ENCODE assay signal across 12 mouse cellular contexts in the genomic region with DNA sequence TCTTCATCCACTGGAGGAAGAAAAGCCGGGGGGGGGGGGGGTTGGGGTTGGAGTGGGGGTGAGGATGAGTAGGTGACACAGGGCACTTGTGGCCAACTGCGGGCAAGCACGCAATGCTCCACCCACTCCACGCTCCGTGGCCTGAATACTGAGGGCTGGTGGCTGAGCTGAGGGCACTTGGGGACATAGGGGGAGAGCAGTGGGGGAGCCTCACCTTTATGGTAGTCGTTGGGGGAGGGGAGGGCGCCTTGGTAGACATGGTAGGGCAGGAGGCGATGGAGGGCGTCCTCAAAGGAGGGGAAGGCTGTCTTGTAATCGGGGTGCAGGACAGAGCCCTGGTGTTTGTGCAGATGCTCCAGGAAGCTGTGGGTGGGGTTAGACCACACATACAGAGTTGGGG. TPM values are rescaled to one million over a fixed set of nuclear protein-coding genes. Genes with fewer than 3 reads are reported as not detected.
DNase-seq lines count a peak whose midpoint lies in the region; ATAC-seq and TF ChIP-seq lines count a peak whose summit lies in the region.
"Had no signal": no experiment of that assay in that cellular context is flagged by ENCODE, and none has a peak within 500 bp of the region (broad histone marks: within the 10 kb centered on the region; RNA-seq: fewer than 3 reads in every experiment).

No protein-coding gene starts in this region.

- no peak overlapping the region for H3K27ac ChIP-seq in intestine, embryonic 15.5 days
- H3K27ac ChIP-seq in intestine, postnatal 0 days (ENCODE audit: low read depth, low read length): no peak overlapping the region
- H3K27ac ChIP-seq in midbrain, embryonic 16.5 days (ENCODE audit: low read length): no peak overlapping the region
- no peak overlapping the region for H3K27ac ChIP-seq in midbrain, embryonic 11.5 days (ENCODE audit: low read depth, low read length)
- no peak overlapping the region for H3K27ac ChIP-seq in intestine, embryonic 16.5 days (ENCODE audit: low read length)

- no peaks in the 10 kb centered on the region for H3K27me3 ChIP-seq in intestine, embryonic 15.5 days (replicated peaks)
- H3K27me3 ChIP-seq in intestine, postnatal 0 days (replicated peaks; ENCODE audit: control insufficient read depth, insufficient read depth, low read length): no peaks in the 10 kb centered on the region
- H3K27me3 ChIP-seq in midbrain, embryonic 16.5 days (ENCODE audit: control insufficient read depth, insufficient read depth, low read depth, low read length): no peaks in the 10 kb centered on the region
- no peaks in the 10 kb centered on the region for H3K27me3 ChIP-seq in midbrain, embryonic 11.5 days (ENCODE audit: control insufficient read depth, insufficient read depth, low read length)
- H3K27me3 ChIP-seq in intestine, embryonic 16.5 days (replicated peaks; ENCODE audit: control insufficient read depth, insufficient read depth, low read length): no peaks in the 10 kb centered on the region
- H3K27me3 ChIP-seq: heart, embryonic 12.5 days; Patski had no signal

- H3K4me3 ChIP-seq in intestine, embryonic 15.5 days (replicated peaks): no peak overlapping the region
- H3K4me3 ChIP-seq in intestine, postnatal 0 days (ENCODE audit: low read depth, low read length): no peak overlapping the region
- H3K4me3 ChIP-seq in midbrain, embryonic 16.5 days (ENCODE audit: low read depth, low read length): no peak overlapping the region
- H3K4me3 ChIP-seq in midbrain, embryonic 11.5 days (ENCODE audit: low read depth, low read length): no peak overlapping the region
- no peak overlapping the region for H3K4me3 ChIP-seq in intestine, embryonic 16.5 days (ENCODE audit: low read length)
- H3K4me3 ChIP-seq: heart, embryonic 12.5 days had no signal

- H3K36me3 ChIP-seq in intestine, embryonic 15.5 days: peaks cover 39% of the 10 kb centered on the region
- peaks cover 68% of the 10 kb centered on the region for H3K36me3 ChIP-seq in intestine, postnatal 0 days (ENCODE audit: control insufficient read depth, insufficient read depth)
- peaks cover 29% of the 10 kb centered on the region for H3K36me3 ChIP-seq in midbrain, embryonic 16.5 days (ENCODE audit: control insufficient read depth, insufficient read depth, low read length)
- H3K36me3 ChIP-seq in midbrain, embryonic 11.5 days (ENCODE audit: control insufficient read depth, insufficient read depth, low read length): peaks cover 36% of the 10 kb centered on the region
- peaks cover 25% of the 10 kb centered on the region for H3K36me3 ChIP-seq in intestine, embryonic 16.5 days (ENCODE audit: control insufficient read depth, insufficient read depth, low read length)

- ATAC-seq in intestine, embryonic 15.5 days: peak; percentile 24; the same call in 1 of the 2 replicates
- ATAC-seq in intestine, postnatal 0 days: no peak
- ATAC-seq in midbrain, embryonic 16.5 days: peak; percentile 22; the same call in 1 of the 2 replicates
- no peak for ATAC-seq in midbrain, embryonic 11.5 days (ENCODE audit: low FRiP score)
- ATAC-seq in intestine, embryonic 16.5 days: peak; percentile 25; the same call in 1 of the 2 replicates
- ATAC-seq: forebrain, embryonic 14.5 days had no signal

- H3K9ac ChIP-seq in intestine, embryonic 15.5 days: no peak overlapping the region
- no peak overlapping the region for H3K9ac ChIP-seq in intestine, postnatal 0 days (ENCODE audit: low read depth, low read length)
- H3K9ac ChIP-seq in midbrain, embryonic 16.5 days (ENCODE audit: low read depth, low read length): no peak overlapping the region
- H3K9ac ChIP-seq in midbrain, embryonic 11.5 days (ENCODE audit: low read length): no peak overlapping the region
- no peak overlapping the region for H3K9ac ChIP-seq in intestine, embryonic 16.5 days (ENCODE audit: low read depth, low read length)
- H3K9ac ChIP-seq: heart, embryonic 12.5 days; liver, postnatal 0 days had no signal

- H3K4me1 ChIP-seq in intestine, embryonic 15.5 days (replicated peaks): no peaks in the 10 kb centered on the region
- H3K4me1 ChIP-seq in intestine, postnatal 0 days (replicated peaks; ENCODE audit: control insufficient read depth, insufficient read depth, low read length): no peaks in the 10 kb centered on the region
- H3K4me1 ChIP-seq in midbrain, embryonic 16.5 days (ENCODE audit: control insufficient read depth, insufficient read depth, low read length): no peaks in the 10 kb centered on the region
- H3K4me1 ChIP-seq in midbrain, embryonic 11.5 days (ENCODE audit: control insufficient read depth, insufficient read depth, low read length): no peaks in the 10 kb centered on the region
- H3K4me1 ChIP-seq in intestine, embryonic 16.5 days (ENCODE audit: control insufficient read depth, insufficient read depth, low read length): 0 out of 2 replicates have a peak, but pooled peaks cover 2% of the 10 kb centered on the region

- no peaks in the 10 kb centered on the region for H3K9me3 ChIP-seq in intestine, embryonic 15.5 days
- H3K9me3 ChIP-seq in intestine, postnatal 0 days (ENCODE audit: control insufficient read depth): no peaks in the 10 kb centered on the region
- H3K9me3 ChIP-seq in midbrain, embryonic 16.5 days (replicated peaks; ENCODE audit: control insufficient read depth, low read length, poor library complexity, severe bottlenecking): no peaks in the 10 kb centered on the region
- H3K9me3 ChIP-seq in midbrain, embryonic 11.5 days (ENCODE audit: control insufficient read depth, low read length): no peaks in the 10 kb centered on the region
- H3K9me3 ChIP-seq in intestine, embryonic 16.5 days (ENCODE audit: control insufficient read depth, low read length): no peaks in the 10 kb centered on the region
- H3K9me3 ChIP-seq: heart, embryonic 12.5 days had no signal

- peak; percentile 39 to 42 for DNase-seq in cerebellum, postnatal 10 days
- no peak for DNase-seq in cerebellum, postnatal 36 days
- DNase-seq in midbrain, embryonic 11.5 days (ENCODE audit: low spot score, missing footprints): no peak
- DNase-seq: kidney, adult 11 months had no signal

- no peak overlapping the region for H3K4me2 ChIP-seq in intestine, embryonic 15.5 days (replicated peaks)
- H3K4me2 ChIP-seq in intestine, postnatal 0 days (replicated peaks; ENCODE audit: low read depth): no peak overlapping the region
- H3K4me2 ChIP-seq in midbrain, embryonic 16.5 days (ENCODE audit: low read length): no peak overlapping the region
- no peak overlapping the region for H3K4me2 ChIP-seq in midbrain, embryonic 11.5 days
- H3K4me2 ChIP-seq in intestine, embryonic 16.5 days (ENCODE audit: low read depth, low read length): no peak overlapping the region
- H3K4me2 ChIP-seq: heart, embryonic 12.5 days had no signal

- WGBS in intestine, embryonic 15.5 days: 96% methylated on average over 10 of the region's 10 CpGs
- 90% methylated on average over 10 of the region's 10 CpGs for WGBS in intestine, postnatal 0 days
- 95% methylated on average over 10 of the region's 10 CpGs for WGBS in midbrain, embryonic 16.5 days
- 95% methylated on average over 10 of the region's 10 CpGs for WGBS in midbrain, embryonic 11.5 days
- 94% methylated on average over 10 of the region's 10 CpGs for WGBS in intestine, embryonic 16.5 days

- TF ChIP-seq CTCF in intestine, postnatal 0 days (IDR thresholded peaks at IDR 0.05; ENCODE audit: low read depth): no peak

RNA-seq across cellular contexts. Expression of a gene that starts 8.1 kb away (rescaled TPM):
- polyA plus RNA-seq in intestine, embryonic 15.5 days (2015; fragmentation: Nextera tagmentation; extraction: Ambion mirVana): 42.3 and 50.9 TPM in 2 replicates
- 29.3 and 30.9 TPM in 2 replicates for polyA plus RNA-seq in intestine, postnatal 0 days (2015; fragmentation: Nextera tagmentation; extraction: Ambion mirVana)
- polyA plus RNA-seq in midbrain, embryonic 16.5 days (2015; fragmentation: Nextera tagmentation; extraction: Ambion mirVana): 4.6 and 4.9 TPM in 2 replicates
- polyA plus RNA-seq in midbrain, embryonic 11.5 days (2014; fragmentation: Nextera tagmentation; extraction: Ambion mirVana): 8.9 and 10.9 TPM in 2 replicates
- polyA plus RNA-seq in intestine, embryonic 16.5 days (2015; fragmentation: Nextera tagmentation; extraction: Ambion mirVana): 48.1 and 50.9 TPM in 2 replicates

RNA-seq across cellular contexts. Expression of a gene that starts 29.6 kb away (rescaled TPM):
- polyA plus RNA-seq in intestine, embryonic 15.5 days (2015; fragmentation: Nextera tagmentation; extraction: Ambion mirVana): 161 and 174 TPM in 2 replicates
- polyA plus RNA-seq in intestine, postnatal 0 days (2015; fragmentation: Nextera tagmentation; extraction: Ambion mirVana): 109 and 115 TPM in 2 replicates
- polyA plus RNA-seq in midbrain, embryonic 16.5 days (2015; fragmentation: Nextera tagmentation; extraction: Ambion mirVana): 108 and 110 TPM in 2 replicates
- 186 and 187 TPM in 2 replicates for polyA plus RNA-seq in midbrain, embryonic 11.5 days (2014; fragmentation: Nextera tagmentation; extraction: Ambion mirVana)
- 153 and 156 TPM in 2 replicates for polyA plus RNA-seq in intestine, embryonic 16.5 days (2015; fragmentation: Nextera tagmentation; extraction: Ambion mirVana)

RNA-seq across cellular contexts. Expression of a gene that starts 53.2 kb away (rescaled TPM):
- polyA plus RNA-seq in intestine, embryonic 15.5 days (2015; fragmentation: Nextera tagmentation; extraction: Ambion mirVana): 645 and 657 TPM in 2 replicates
- polyA plus RNA-seq in intestine, postnatal 0 days (2015; fragmentation: Nextera tagmentation; extraction: Ambion mirVana): 813 and 814 TPM in 2 replicates
- polyA plus RNA-seq in midbrain, embryonic 16.5 days (2015; fragmentation: Nextera tagmentation; extraction: Ambion mirVana): 1,578 and 1,695 TPM in 2 replicates
- polyA plus RNA-seq in midbrain, embryonic 11.5 days (2014; fragmentation: Nextera tagmentation; extraction: Ambion mirVana): 1,003 and 1,028 TPM in 2 replicates
- polyA plus RNA-seq in intestine, embryonic 16.5 days (2015; fragmentation: Nextera tagmentation; extraction: Ambion mirVana): 646 and 660 TPM in 2 replicates

Comparison
In these comparisons a context has a peak if more than half of its experiments do, and no peak if none do; other contexts are left out.
1. DNase-seq: peak in cerebellum, postnatal 10 days (2 of 2); none in cerebellum, postnatal 36 days (0 of 2) and midbrain, embryonic 11.5 days (single experiment).
2. ATAC-seq: peak in intestine, embryonic 15.5 days (single experiment), midbrain, embryonic 16.5 days (single experiment) and intestine, embryonic 16.5 days (single experiment); none in intestine, postnatal 0 days (single experiment) and midbrain, embryonic 11.5 days (single experiment).